Mouse (Mus musculus) bone marrow, adult 2 months (tissue): Measurements from ENCODE around the gene Spred2.

ENCODE experiments used
- CTCF ChIP-seq: fragments of 200-500 bp; IDR thresholded peaks from 2 replicates; pipeline ENCODE4 v1.5.1; 2011; ENCODE audit warnings: low read length, control low read depth; ENCODE audit not compliant: control insufficient read depth, insufficient read depth
- POLR2A ChIP-seq: fragments of 200-500 bp; IDR thresholded peaks from 2 replicates; pipeline ENCODE4 v1.6.1; 2011; ENCODE audit warnings: low read depth, mild to moderate bottlenecking, control low read depth, low read length, borderline replicate concordance; ENCODE audit not compliant: control insufficient read depth

DNA sequence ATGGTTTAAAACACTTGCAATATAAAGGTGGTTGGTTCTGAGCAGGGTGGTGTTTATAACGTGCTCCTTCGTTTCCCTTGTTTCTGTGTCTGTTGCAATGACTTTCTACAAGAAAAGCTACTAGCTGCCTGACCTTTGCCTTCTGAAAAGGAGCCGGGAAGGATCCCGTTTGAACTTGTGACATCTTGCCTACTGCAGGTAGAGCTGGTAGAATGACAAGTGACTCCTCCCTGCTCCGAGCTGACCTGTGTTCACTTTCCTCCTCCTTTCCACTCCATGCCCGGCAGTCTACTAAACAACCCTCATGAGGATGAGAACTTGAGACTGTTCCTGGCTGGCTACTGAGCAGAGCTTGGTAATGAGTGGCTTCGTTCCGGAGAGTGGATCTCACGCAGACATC, 30.9 kb downstream of the Spred2 start:
- TF ChIP-seq CTCF (no peak), POLR2A (no peak)
